Comparison of ENCODE assay signal across 10 mouse cellular contexts in genomic region chr4:32551337-32551736, GRCm38 (mm10). TPM values are rescaled to one million over a fixed set of nuclear protein-coding genes. Genes with fewer than 3 reads are reported as not detected.
DNase-seq lines count a peak whose midpoint lies in the region; ATAC-seq and TF ChIP-seq lines count a peak whose summit lies in the region.
"Had no signal": no experiment of that assay in that cellular context is flagged by ENCODE, and none has a peak within 500 bp of the region (broad histone marks: within the 10 kb centered on the region; RNA-seq: fewer than 3 reads in every experiment).

No protein-coding gene starts in this region.

- no peak overlapping the region for H3K4me3 ChIP-seq in hindbrain, postnatal 0 days (ENCODE audit: low read length)
- H3K4me3 ChIP-seq in hindbrain, embryonic 12.5 days = no peak overlapping the region
- H3K4me3 ChIP-seq in embryonic facial prominence, embryonic 11.5 days (ENCODE audit: low read depth, low read length) = no peak overlapping the region

- H3K27me3 ChIP-seq in hindbrain, postnatal 0 days (ENCODE audit: insufficient read depth, low read length) = no peaks in the 10 kb centered on the region
- no peaks in the 10 kb centered on the region for H3K27me3 ChIP-seq in hindbrain, embryonic 12.5 days
- no peaks in the 10 kb centered on the region for H3K27me3 ChIP-seq in embryonic facial prominence, embryonic 11.5 days (ENCODE audit: control insufficient read depth, insufficient read depth, low read length)

- no peaks in the 10 kb centered on the region for H3K4me1 ChIP-seq in hindbrain, postnatal 0 days (ENCODE audit: insufficient read depth, low read length)
- no peaks in the 10 kb centered on the region for H3K4me1 ChIP-seq in hindbrain, embryonic 12.5 days
- H3K4me1 ChIP-seq in embryonic facial prominence, embryonic 11.5 days (ENCODE audit: control insufficient read depth, insufficient read depth, low read length) = no peaks in the 10 kb centered on the region

- ATAC-seq in hindbrain, postnatal 0 days = no peak
- no peak for ATAC-seq in hindbrain, embryonic 12.5 days (ENCODE audit: low FRiP score)
- no peak for ATAC-seq in embryonic facial prominence, embryonic 11.5 days (replicated peaks; ENCODE audit: insufficient number of reproducible peaks, low FRiP score, low TSS enrichment, low read depth)

- H3K9ac ChIP-seq in hindbrain, postnatal 0 days (replicated peaks; ENCODE audit: low read length) = no peak overlapping the region
- no peak overlapping the region for H3K9ac ChIP-seq in hindbrain, embryonic 12.5 days
- H3K9ac ChIP-seq in embryonic facial prominence, embryonic 11.5 days (replicated peaks; ENCODE audit: low read length) = no peak overlapping the region

- intact Hi-C loops in left cerebral cortex, postnatal 4 days (cut with DNase I) = no loop called here

- WGBS in hindbrain, postnatal 0 days = 49% methylated on average over 4 of the region's 4 CpGs
- WGBS in hindbrain, embryonic 12.5 days = 43% methylated on average over 4 of the region's 4 CpGs
- WGBS in embryonic facial prominence, embryonic 11.5 days = 53% methylated on average over 4 of the region's 4 CpGs

- H3K4me2 ChIP-seq in hindbrain, postnatal 0 days (ENCODE audit: low read depth, low read length) = no peak overlapping the region
- no peak overlapping the region for H3K4me2 ChIP-seq in hindbrain, embryonic 12.5 days (replicated peaks)
- H3K4me2 ChIP-seq in embryonic facial prominence, embryonic 11.5 days (ENCODE audit: low read depth, low read length) = no peak overlapping the region

- H3K27ac ChIP-seq in hindbrain, postnatal 0 days = no peak overlapping the region
- H3K27ac ChIP-seq in hindbrain, embryonic 12.5 days = no peak overlapping the region
- H3K27ac ChIP-seq in embryonic facial prominence, embryonic 11.5 days (replicated peaks; ENCODE audit: low read depth, low read length) = no peak overlapping the region

- DNase-seq in hindbrain, postnatal 0 days (ENCODE audit: low spot score) = no peak
- DNase-seq in A20 (ENCODE audit: low read depth, low spot score) (peak; percentile 40), ES-CJ7 (ENCODE audit: low read depth, low spot score) (peak; percentile 72)
- DNase-seq in embryonic facial prominence, embryonic 11.5 days (ENCODE audit: low spot score) = peak; percentile 69
- no peak for DNase-seq in adrenal gland, postnatal 25 days
- no peak for DNase-seq in left cerebral cortex, postnatal 4 days

- H3K9me3 ChIP-seq in hindbrain, postnatal 0 days (ENCODE audit: low read length) = no peaks in the 10 kb centered on the region
- H3K9me3 ChIP-seq in hindbrain, embryonic 12.5 days (replicated peaks) = no peaks in the 10 kb centered on the region
- no peaks in the 10 kb centered on the region for H3K9me3 ChIP-seq in embryonic facial prominence, embryonic 11.5 days (replicated peaks; ENCODE audit: control insufficient read depth, low read length)

- H3K36me3 ChIP-seq in hindbrain, postnatal 0 days (ENCODE audit: insufficient read depth, low read length) = no peaks in the 10 kb centered on the region
- H3K36me3 ChIP-seq in hindbrain, embryonic 12.5 days = no peaks in the 10 kb centered on the region
- H3K36me3 ChIP-seq in embryonic facial prominence, embryonic 11.5 days (replicated peaks; ENCODE audit: control insufficient read depth, insufficient read depth, low read depth, low read length) = no peaks in the 10 kb centered on the region; the same call in 1 of the 2 replicates

- TF ChIP-seq CTCF in hindbrain, postnatal 0 days (IDR thresholded peaks at IDR 0.05; ENCODE audit: low read depth) = peak; percentile 55

RNA-seq across cellular contexts. Expression of gene Gja10, which starts 51.2 kb away (rescaled TPM):
- total RNA-seq in hindbrain, postnatal 0 days (2014; rRNA removed) = not detected in 2 replicates
- polyA plus RNA-seq in hindbrain, postnatal 0 days (2015; fragmentation: Nextera tagmentation; extraction: Ambion mirVana) = 0.09 and 0.13 TPM in 2 replicates
- not detected in 2 replicates for polyA plus RNA-seq in hindbrain, embryonic 12.5 days (2016; fragmentation: Nextera tagmentation; extraction: Ambion mirVana)
- polyA plus RNA-seq in embryonic facial prominence, embryonic 11.5 days (2014; fragmentation: Nextera tagmentation; extraction: Ambion mirVana) = not detected in 2 replicates
- total RNA-seq in adrenal gland, postnatal 25 days (2021) = not detected in 2 replicates
- not detected for total RNA-seq in left cerebral cortex, postnatal 4 days (2021)
- polyA plus RNA-seq: heart, embryonic 14.5 days; limb, embryonic 14.5 days; neural tube, embryonic 14.5 days had no signal

Comparison
In these comparisons a context has a peak if more than half of its experiments do, and no peak if none do; other contexts are left out.
1. DNase-seq: peak in A20 (single experiment), ES-CJ7 (single experiment) and embryonic facial prominence, embryonic 11.5 days (single experiment); none in hindbrain, postnatal 0 days (single experiment), adrenal gland, postnatal 25 days (single experiment) and left cerebral cortex, postnatal 4 days (single experiment).